Mouse (Mus musculus) limb, embryonic 12.5 days (tissue): Measurements from ENCODE around the gene Olfr318. TPM values are rescaled to one million over a fixed set of nuclear protein-coding genes. Genes with fewer than 3 reads are reported as not detected.
"Not testable (repeated sequence)": the region's sequence is repeated elsewhere in the genome, so short reads cannot be mapped to it uniquely, and the experiment has no call there.

Experiments
- ATAC-seq: fragments of 200-750 bp; cut with Nextera tagmentation; 2 replicates; pipeline ENCODE4 v1.8.0; 2017; ENCODE audit warnings: low read depth, moderate TSS enrichment; ENCODE audit not compliant: insufficient number of reproducible peaks, insufficient read depth, low FRiP score, low TSS enrichment
- H3K27ac ChIP-seq: fragments of 300-500 bp; sonication (generic); 2 replicates; pipeline ENCODE4 v1.5.1; 2016; ENCODE audit warnings: mild to moderate bottlenecking, moderate library complexity
- H3K27me3 ChIP-seq: fragments of 300-500 bp; sonication (generic); 2 replicates; pipeline ENCODE4 v1.6.1; 2016; ENCODE audit warnings: mild to moderate bottlenecking, moderate library complexity
- H3K36me3 ChIP-seq: fragments of 300-500 bp; sonication (generic); 2 replicates; pipeline ENCODE4 v1.6.1; 2016; ENCODE audit warnings: mild to moderate bottlenecking, moderate library complexity
- H3K4me1 ChIP-seq: fragments of 300-500 bp; sonication (generic); replicated peaks from 2 replicates; pipeline ENCODE4 v1.6.1; 2016
- H3K4me2 ChIP-seq: fragments of 300-500 bp; sonication (generic); 2 replicates; pipeline ENCODE4 v1.6.1; 2016; ENCODE audit warnings: mild to moderate bottlenecking, moderate library complexity
- H3K4me3 ChIP-seq: fragments of 300-500 bp; sonication (generic); replicated peaks from 2 replicates; pipeline ENCODE4 v1.5.1; 2016; ENCODE audit warnings: mild to moderate bottlenecking
- H3K9ac ChIP-seq: fragments of 300-500 bp; sonication (generic); replicated peaks from 2 replicates; pipeline ENCODE4 v1.6.1; 2016; ENCODE audit warnings: mild to moderate bottlenecking, moderate library complexity
- H3K9me3 ChIP-seq: fragments of 300-500 bp; sonication (generic); 2 replicates; pipeline ENCODE4 v1.6.1; 2016; ENCODE audit warnings: mild to moderate bottlenecking, moderate library complexity
- WGBS: fragments of 180-500 bp; shearing (Covaris S2); methylation state at CpG from one replicate; pipeline ENCODE4 v1.1.7; 2016; 5-methylcytosine and 5-hydroxymethylcytosine counted together
- polyA plus RNA-seq: library from polyadenylated mRNA; unstranded; fragments of >200 nt; fragmentation: Nextera tagmentation; extraction: Ambion mirVana; gene quantifications from 2 replicates; pipeline ENCODE4 v1.2.1, GENCODE M21; 2016

The Olfr318 gene
- polyA plus RNA-seq, result not detected in 2 replicates

DNA sequence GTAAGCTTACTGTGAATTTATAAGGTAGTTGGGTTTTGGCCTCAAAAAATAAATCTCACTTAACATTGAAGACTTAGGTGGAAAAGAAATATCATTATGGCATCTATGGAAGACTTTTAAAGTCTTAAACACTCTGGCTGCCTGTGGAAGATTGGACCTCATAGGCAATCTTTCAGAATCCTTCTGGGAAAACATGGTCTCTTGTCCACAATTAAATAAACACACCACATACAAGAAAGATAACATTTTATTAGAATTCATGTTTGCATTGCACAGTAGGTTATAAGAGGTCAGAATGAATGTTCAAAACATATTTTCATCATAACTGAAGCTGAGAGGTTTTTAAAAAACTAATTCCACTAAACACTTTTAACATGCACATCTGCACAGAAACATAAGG lies at the start of gene Olfr318:
Gene Olfr318, minus strand, starts transcription at position 101 of the 400 bp plus-strand sequence.
- no peak for ATAC-seq
- no peaks in the 10 kb centered on the region for H3K4me1 ChIP-seq

DNA sequence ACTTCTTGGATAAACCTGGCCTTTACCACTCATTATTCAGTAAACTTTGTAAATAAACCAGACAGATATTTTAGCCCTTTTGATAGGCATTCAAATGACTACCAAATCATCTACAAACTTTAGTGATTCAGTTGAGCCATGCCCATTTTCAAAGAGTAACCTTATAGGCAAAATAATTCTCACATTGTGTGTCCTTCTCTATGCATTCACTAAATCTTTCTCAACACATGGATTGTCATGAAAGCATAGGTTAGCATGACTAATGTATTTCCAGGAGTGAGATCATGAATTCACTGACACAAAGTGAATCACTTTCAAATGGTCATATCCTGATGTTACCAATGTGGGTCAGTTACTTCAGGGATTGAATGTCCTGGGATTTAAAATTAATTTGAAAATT lies 49.1 kb upstream of the Olfr318 start, which contains the start of gene Olfr315:
Gene Olfr315, plus strand, starts transcription at position 301 of the 400 bp plus-strand sequence.
- no peaks in the 10 kb centered on the region for H3K36me3 ChIP-seq
- no peak within 1 kb of the TSS for H3K4me2 ChIP-seq
- peaks cover 3% of the 10 kb centered on the region; the same call in 1 of the 2 replicates for H3K9me3 ChIP-seq
- no peak within 1 kb of the TSS for H3K27ac ChIP-seq
- H3K9ac ChIP-seq, result no peak within 1 kb of the TSS
- H3K4me3 ChIP-seq, result no peak within 1 kb of the TSS
- no peak for ATAC-seq
- no peaks in the 10 kb centered on the region for H3K4me1 ChIP-seq
- no peaks in the 10 kb centered on the region for H3K27me3 ChIP-seq

More for the DNA sequence above, at the start of gene Olfr318:
- Histone ChIP-seq H3K9ac (no peak within 1 kb of the TSS), H3K4me3 (no peak within 1 kb of the TSS), H3K27me3 (no peaks in the 10 kb centered on the region), H3K36me3 (no peaks in the 10 kb centered on the region), H3K4me2 (no peak within 1 kb of the TSS), H3K27ac (no peak within 1 kb of the TSS), H3K9me3 (no peaks in the 10 kb centered on the region)

DNA sequence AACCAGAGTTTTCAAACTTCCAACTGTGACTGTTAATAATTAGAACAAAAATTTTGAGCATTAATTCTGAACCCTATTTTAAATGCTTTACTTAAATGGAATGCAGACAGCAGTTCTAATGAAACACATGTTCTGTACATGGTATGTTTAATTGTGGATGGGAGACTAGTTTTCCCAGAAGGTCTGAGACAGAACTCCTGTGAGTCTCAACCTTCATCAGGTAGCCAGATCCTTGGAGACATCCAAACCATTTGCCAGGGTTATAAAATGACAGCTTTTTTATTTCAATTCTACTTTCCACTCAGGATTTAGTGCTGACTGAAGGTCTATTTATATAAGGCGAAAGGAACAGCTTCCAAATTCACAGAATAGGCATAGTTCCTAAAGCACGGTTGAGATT lies 28.6 kb upstream of the Olfr318 start, which contains the start of gene Olfr316:
Gene Olfr316, plus strand, starts transcription at position 301 of the 400 bp plus-strand sequence.
- no peaks in the 10 kb centered on the region for H3K9me3 ChIP-seq
- no peaks in the 10 kb centered on the region for H3K27me3 ChIP-seq
- no peak within 1 kb of the TSS for H3K27ac ChIP-seq
- H3K9ac ChIP-seq, result no peak within 1 kb of the TSS
- no peaks in the 10 kb centered on the region for H3K36me3 ChIP-seq
- no peaks in the 10 kb centered on the region for H3K4me1 ChIP-seq
- H3K4me3 ChIP-seq, result no peak within 1 kb of the TSS
- ATAC-seq, result no peak
- H3K4me2 ChIP-seq, result no peak within 1 kb of the TSS
- 86% methylated on average over 2 of the region's 2 CpGs for WGBS

DNA sequence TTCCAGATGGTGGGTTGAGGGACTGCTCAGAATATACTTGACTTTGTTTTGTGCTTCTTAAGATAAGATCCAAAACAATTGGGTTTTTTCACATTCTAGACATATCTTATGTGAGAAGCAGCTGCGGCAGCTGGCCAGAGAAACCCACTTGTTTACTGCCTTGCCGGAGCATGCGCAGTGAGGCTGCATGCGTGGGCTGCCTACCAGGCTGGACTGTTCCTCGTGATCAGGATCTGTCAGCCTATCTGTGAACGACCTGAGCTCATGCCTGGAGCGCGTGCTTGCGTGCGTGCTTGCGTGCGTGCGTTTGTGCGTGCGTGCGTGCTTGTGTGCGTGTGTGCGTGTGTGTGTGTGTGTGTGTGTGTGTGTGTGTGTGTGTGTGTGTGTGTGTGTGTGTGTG lies 27.3 kb upstream of the Olfr318 start:
- H3K4me1 ChIP-seq, H3K27ac ChIP-seq, H3K4me2 ChIP-seq, ATAC-seq, H3K9ac ChIP-seq, H3K9me3 ChIP-seq, H3K27me3 ChIP-seq, H3K36me3 ChIP-seq, H3K4me3 ChIP-seq: not testable (repeated sequence)
- 85% methylated on average over 18 of the region's 18 CpGs for WGBS

DNA sequence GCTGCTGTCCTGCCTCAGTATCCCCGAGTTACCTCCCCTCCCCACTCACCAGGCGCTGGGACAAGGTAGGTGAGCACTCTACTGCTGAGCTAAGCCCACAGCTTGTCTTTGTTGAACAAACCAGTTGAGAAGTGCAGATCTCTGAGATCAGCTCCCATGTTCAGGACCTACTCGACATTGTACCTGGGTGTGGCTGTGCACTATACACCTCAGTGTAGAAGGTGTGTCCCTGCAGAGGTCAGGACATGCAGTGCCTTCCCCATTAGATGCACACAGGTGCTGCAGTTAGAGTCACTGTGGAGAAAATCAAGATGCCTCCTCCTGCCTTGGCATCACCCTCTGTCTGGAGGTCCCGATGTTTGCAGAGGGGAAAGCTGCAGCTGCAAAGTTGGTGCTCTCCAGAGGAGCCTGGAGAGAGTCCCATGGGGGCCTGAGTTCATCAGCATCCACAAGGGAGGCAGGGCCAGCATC lies 15.0 kb upstream of the Olfr318 start, which contains the start of gene Olfr317:
Gene Olfr317, minus strand, starts transcription at position 421 of the 471 bp plus-strand sequence.
- no peaks in the 10 kb centered on the region for H3K27me3 ChIP-seq
- no peak within 1 kb of the TSS for H3K4me3 ChIP-seq
- H3K27ac ChIP-seq, result no peak within 1 kb of the TSS
- H3K4me1 ChIP-seq, result no peaks in the 10 kb centered on the region
- H3K4me2 ChIP-seq, result no peak within 1 kb of the TSS
- H3K9me3 ChIP-seq, result no peaks in the 10 kb centered on the region
- H3K36me3 ChIP-seq, result no peaks in the 10 kb centered on the region
- ATAC-seq, result no peak
- no peak within 1 kb of the TSS for H3K9ac ChIP-seq
- 78% methylated on average over 4 of the region's 4 CpGs for WGBS

DNA sequence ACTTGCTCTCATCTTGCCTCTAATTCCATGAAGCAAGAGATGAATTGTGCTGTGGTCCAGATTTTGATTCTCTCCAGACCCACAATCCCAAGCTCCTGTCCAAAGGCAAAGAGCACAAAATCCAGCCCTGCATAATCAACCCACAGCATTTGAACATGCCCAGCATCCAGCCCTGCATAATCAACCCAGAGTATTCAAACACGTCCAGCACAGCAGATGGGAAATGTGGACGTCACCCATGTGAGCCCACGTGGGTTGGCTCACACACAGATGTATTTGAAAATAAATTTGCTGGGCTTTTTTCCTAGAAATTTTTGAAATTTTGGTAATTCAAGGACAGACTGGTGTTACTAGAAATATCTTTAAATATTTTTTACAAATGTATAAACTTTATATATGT lies 9.6 kb upstream of the Olfr318 start:
- 73% methylated on average over 3 of the region's 3 CpGs for WGBS
- no peak overlapping the region for H3K27ac ChIP-seq
- H3K4me1 ChIP-seq, result no peaks in the 10 kb centered on the region
- no peak overlapping the region for H3K4me2 ChIP-seq
- H3K9ac ChIP-seq, result no peak overlapping the region
- H3K27me3 ChIP-seq, result no peaks in the 10 kb centered on the region
- no peak for ATAC-seq
- no peaks in the 10 kb centered on the region for H3K9me3 ChIP-seq
- no peak overlapping the region for H3K4me3 ChIP-seq
- H3K36me3 ChIP-seq, result no peaks in the 10 kb centered on the region

DNA sequence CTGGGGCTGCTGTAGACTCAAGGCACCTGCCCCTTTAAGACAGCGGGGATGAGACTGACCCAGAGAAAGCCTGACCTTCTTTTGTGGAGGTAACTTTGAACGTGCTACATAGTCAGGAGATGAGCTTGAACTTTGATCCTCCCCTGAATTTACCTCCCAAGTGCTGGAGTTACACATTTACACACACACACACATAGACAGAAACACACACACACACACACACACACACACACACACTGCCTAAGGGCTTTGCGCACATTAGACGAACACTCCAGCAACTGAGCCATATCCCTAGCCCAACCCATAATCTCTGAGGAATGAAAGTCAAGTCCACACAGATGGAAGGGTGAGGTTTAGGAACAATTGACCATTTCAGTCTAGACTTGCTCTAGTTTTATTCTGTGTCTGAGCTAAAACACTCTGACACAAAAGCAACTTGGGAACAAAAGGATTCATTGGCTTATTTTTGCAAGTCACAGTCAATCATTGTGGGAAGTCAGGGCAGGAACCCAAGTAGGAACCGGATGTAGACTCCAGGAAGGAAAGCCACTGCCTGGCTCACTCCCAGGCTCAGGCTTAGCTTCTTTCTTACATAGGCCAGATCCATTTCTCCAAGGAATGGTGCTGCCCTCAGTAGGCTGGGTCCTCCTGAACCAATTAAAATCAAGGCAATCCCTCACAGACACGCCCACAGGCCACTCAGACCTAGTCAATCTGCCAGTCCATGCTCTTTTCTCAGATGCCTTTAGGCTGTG lies 4.3 kb upstream of the Olfr318 start:
- not testable (repeated sequence) for H3K9me3 ChIP-seq, H3K27me3 ChIP-seq, ATAC-seq, H3K4me2 ChIP-seq, H3K36me3 ChIP-seq, H3K4me1 ChIP-seq, H3K4me3 ChIP-seq, H3K27ac ChIP-seq, H3K9ac ChIP-seq
- WGBS, result 85% methylated on average over 6 of the region's 6 CpGs

DNA sequence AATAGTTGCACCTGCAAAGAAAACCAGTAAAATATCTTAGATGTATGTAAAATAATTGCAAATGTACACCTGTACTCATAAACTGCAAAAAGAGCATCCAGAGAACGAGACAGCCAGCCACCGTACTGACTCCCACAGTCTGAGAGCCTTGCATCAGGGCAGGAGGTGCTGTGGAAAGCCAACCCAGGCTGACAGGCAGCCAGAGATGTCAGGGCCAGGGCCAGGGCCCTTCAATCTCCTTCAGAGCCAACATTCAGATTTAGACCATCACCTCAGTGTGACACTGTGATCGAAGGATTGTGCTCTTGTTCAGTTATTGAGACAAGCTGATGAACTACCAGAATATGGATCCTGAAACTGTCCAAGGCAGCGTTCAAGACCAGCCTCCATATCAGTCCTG lies 4.1 kb downstream of the Olfr318 start:
- no peaks in the 10 kb centered on the region for H3K36me3 ChIP-seq
- no peak overlapping the region for H3K4me2 ChIP-seq
- no peaks in the 10 kb centered on the region for H3K4me1 ChIP-seq
- H3K27ac ChIP-seq, result no peak overlapping the region
- 88% methylated on average over 4 of the region's 4 CpGs for WGBS
- H3K27me3 ChIP-seq, result no peaks in the 10 kb centered on the region
- H3K9ac ChIP-seq, result no peak overlapping the region
- H3K9me3 ChIP-seq, result no peaks in the 10 kb centered on the region
- no peak overlapping the region for H3K4me3 ChIP-seq
- no peak for ATAC-seq

DNA sequence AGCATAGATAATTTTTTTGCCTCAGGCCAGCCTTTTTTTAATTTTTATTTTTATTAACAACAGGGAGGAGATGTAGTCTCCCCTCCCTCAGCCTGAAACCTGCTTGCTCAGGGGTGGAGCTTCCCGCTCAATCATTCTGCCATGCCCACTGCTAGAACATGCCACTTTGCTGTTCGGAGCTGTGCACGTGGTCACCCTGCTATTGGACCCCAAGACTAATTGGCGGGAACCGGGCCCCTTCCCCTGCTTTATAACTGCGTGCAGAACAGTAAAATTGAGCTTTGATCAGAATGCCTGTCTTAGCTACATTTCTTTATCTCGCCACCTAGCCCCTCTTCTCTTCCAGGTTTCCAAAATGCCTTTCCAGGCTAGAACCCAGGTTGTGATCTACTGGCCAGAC lies 6.1 kb downstream of the Olfr318 start:
- not testable (repeated sequence) for H3K4me1 ChIP-seq, H3K27ac ChIP-seq, H3K9ac ChIP-seq, H3K4me2 ChIP-seq, H3K27me3 ChIP-seq, H3K4me3 ChIP-seq, ATAC-seq, H3K36me3 ChIP-seq, H3K9me3 ChIP-seq
- 89% methylated on average over 7 of the region's 7 CpGs for WGBS

DNA sequence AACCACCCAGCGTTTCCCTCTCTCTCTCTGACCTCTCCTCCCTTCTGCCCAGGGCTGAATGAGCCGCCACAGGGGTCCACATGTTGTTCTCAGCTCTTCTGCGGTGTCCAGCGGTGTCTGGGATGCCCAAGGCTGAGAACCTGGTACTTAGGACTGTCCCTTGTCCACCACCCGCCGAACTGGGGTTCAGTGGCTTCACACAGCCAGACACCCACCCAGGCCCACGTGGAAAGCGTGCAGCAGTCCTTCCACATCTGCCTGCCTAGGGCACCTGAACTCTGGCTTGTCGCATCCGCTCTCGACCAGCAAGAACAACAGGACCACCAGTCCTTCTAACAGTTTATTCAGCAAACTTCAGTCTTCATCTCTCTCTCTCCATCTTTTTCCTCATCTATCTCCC lies 14.7 kb downstream of the Olfr318 start:
- Histone ChIP-seq H3K4me3 (no peak overlapping the region), H3K4me1 (no peaks in the 10 kb centered on the region), H3K27me3 (no peaks in the 10 kb centered on the region), H3K9me3 (no peaks in the 10 kb centered on the region), H3K4me2 (no peak overlapping the region), H3K9ac (no peak overlapping the region), H3K27ac (no peak overlapping the region), H3K36me3 (no peaks in the 10 kb centered on the region)
- WGBS, result 84% methylated on average over 11 of the region's 11 CpGs
- no peak for ATAC-seq

DNA sequence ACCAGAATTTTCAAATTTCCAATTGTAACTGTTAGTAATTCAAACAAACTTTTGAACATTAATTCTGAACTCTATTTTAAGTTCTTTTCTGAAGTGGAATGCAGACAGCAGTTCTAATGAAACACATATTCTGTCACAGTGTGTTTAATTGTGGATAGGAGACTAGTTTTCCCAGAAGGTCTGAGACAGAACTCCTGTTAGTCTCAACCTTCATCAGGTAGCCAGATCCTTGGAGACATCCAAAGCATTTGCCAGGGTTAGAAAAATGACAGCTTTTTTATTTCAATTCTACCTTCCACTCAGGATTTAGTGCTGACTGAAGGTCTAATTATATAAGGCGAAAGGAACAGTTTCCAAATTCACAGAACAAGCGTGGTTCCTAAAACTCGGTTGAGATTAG lies 25.0 kb downstream of the Olfr318 start, which contains the start of gene Olfr319:
Gene Olfr319, plus strand, starts transcription at position 301 of the 400 bp plus-strand sequence.
- 89% methylated on average over 3 of the region's 3 CpGs for WGBS
- Histone ChIP-seq H3K4me2 (no peak within 1 kb of the TSS), H3K9ac (no peak within 1 kb of the TSS), H3K4me1 (no peaks in the 10 kb centered on the region), H3K27me3 (no peaks in the 10 kb centered on the region), H3K4me3 (no peak within 1 kb of the TSS), H3K36me3 (no peaks in the 10 kb centered on the region), H3K9me3 (peaks cover 18% of the 10 kb centered on the region), H3K27ac (no peak within 1 kb of the TSS)
- no peak for ATAC-seq

DNA sequence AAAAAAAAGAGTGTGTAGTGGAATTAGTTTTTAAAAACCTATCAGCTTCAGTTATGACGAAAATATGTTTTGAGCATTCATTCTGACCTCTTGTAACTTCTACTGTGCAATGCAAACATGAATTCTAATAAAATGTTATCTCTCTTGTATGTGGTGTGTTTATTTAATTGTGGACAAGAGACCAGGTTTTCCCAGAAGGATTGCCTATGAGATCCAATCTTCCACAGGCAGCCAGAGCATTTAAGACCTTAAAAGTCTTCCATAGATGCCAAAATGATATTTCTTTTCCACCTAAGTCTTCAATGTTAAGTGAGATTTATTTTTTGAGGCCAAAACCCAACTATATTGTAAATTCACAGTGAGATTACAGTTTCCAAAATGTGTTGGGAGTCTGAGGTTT lies 43.0 kb downstream of the Olfr318 start, which contains the start of gene Olfr320:
Gene Olfr320, plus strand, starts transcription at position 301 of the 400 bp plus-strand sequence.
- Histone ChIP-seq H3K9ac (no peak within 1 kb of the TSS), H3K27ac (no peak within 1 kb of the TSS), H3K4me1 (no peaks in the 10 kb centered on the region), H3K27me3 (no peaks in the 10 kb centered on the region), H3K36me3 (no peaks in the 10 kb centered on the region), H3K4me3 (no peak within 1 kb of the TSS), H3K4me2 (no peak within 1 kb of the TSS), H3K9me3 (no peaks in the 10 kb centered on the region)
- WGBS, result 81% methylated on average over 1 of the region's 1 CpGs
- ATAC-seq, result no peak
